In genomic region chrX:113338143-113338542, GRCm38 (mm10) we compare ENCODE assay signal across 23 mouse cellular contexts. TPM values are rescaled to one million over a fixed set of nuclear protein-coding genes. Genes with fewer than 3 reads are reported as not detected.
DNase-seq lines count a peak whose midpoint lies in the region; ATAC-seq and TF ChIP-seq lines count a peak whose summit lies in the region.
"Had no signal": no experiment of that assay in that cellular context is flagged by ENCODE, and none has a peak within 500 bp of the region (broad histone marks: within the 10 kb centered on the region; RNA-seq: fewer than 3 reads in every experiment).

No protein-coding gene starts in this region.

- H3K9me3 ChIP-seq in midbrain, embryonic 14.5 days (ENCODE audit: control insufficient read depth, low read length) = no peaks in the 10 kb centered on the region
- no peaks in the 10 kb centered on the region for H3K9me3 ChIP-seq in midbrain, embryonic 11.5 days (ENCODE audit: control insufficient read depth, low read length)
- H3K9me3 ChIP-seq: embryonic facial prominence, embryonic 10.5 days; embryonic facial prominence, embryonic 13.5 days; forebrain, embryonic 13.5 days; hindbrain, embryonic 12.5 days; hindbrain, embryonic 15.5 days had no signal

- no peak for TF ChIP-seq POLR2A in brain, embryonic 14.5 days (IDR thresholded peaks at IDR 0.05; ENCODE audit: borderline replicate concordance, extremely low read depth, insufficient read depth, insufficient read length, poor library complexity, severe bottlenecking)

- 74% methylated on average over 3 of the region's 3 CpGs for WGBS in midbrain, embryonic 14.5 days
- 78% methylated on average over 3 of the region's 3 CpGs for WGBS in midbrain, embryonic 11.5 days

- no peaks in the 10 kb centered on the region for H3K36me3 ChIP-seq in midbrain, embryonic 14.5 days (ENCODE audit: control insufficient read depth, insufficient read depth, low read length)
- no peaks in the 10 kb centered on the region for H3K36me3 ChIP-seq in midbrain, embryonic 11.5 days (ENCODE audit: control insufficient read depth, insufficient read depth, low read length)
- H3K36me3 ChIP-seq: embryonic facial prominence, embryonic 10.5 days; embryonic facial prominence, embryonic 13.5 days; hindbrain, embryonic 12.5 days; hindbrain, embryonic 15.5 days had no signal

- no peak overlapping the region for H3K4me2 ChIP-seq in midbrain, embryonic 14.5 days (ENCODE audit: low read length)
- H3K4me2 ChIP-seq in midbrain, embryonic 11.5 days = no peak overlapping the region
- H3K4me2 ChIP-seq: embryonic facial prominence, embryonic 13.5 days; forebrain, embryonic 13.5 days; heart, embryonic 11.5 days; hindbrain, embryonic 12.5 days; hindbrain, embryonic 15.5 days had no signal

- no peaks in the 10 kb centered on the region for H3K27me3 ChIP-seq in midbrain, embryonic 14.5 days (ENCODE audit: control insufficient read depth, insufficient read depth, low read length)
- H3K27me3 ChIP-seq in midbrain, embryonic 11.5 days (ENCODE audit: control insufficient read depth, insufficient read depth, low read length) = no peaks in the 10 kb centered on the region
- H3K27me3 ChIP-seq: embryonic facial prominence, embryonic 13.5 days; forebrain, embryonic 13.5 days; hindbrain, embryonic 12.5 days; hindbrain, embryonic 15.5 days had no signal

- H3K27ac ChIP-seq in midbrain, embryonic 14.5 days (replicated peaks; ENCODE audit: low read depth, low read length) = no peak overlapping the region
- H3K27ac ChIP-seq in midbrain, embryonic 11.5 days (ENCODE audit: low read depth, low read length) = no peak overlapping the region
- H3K27ac ChIP-seq: embryonic facial prominence, embryonic 10.5 days; embryonic facial prominence, embryonic 13.5 days; forebrain, embryonic 13.5 days; gastrocnemius, adult 2 months; hindbrain, embryonic 12.5 days; hindbrain, embryonic 15.5 days had no signal

- H3K9ac ChIP-seq in midbrain, embryonic 14.5 days (replicated peaks; ENCODE audit: low read length) = no peak overlapping the region
- H3K9ac ChIP-seq in midbrain, embryonic 11.5 days (ENCODE audit: low read length) = no peak overlapping the region
- H3K9ac ChIP-seq: embryonic facial prominence, embryonic 13.5 days; forebrain, embryonic 13.5 days; hindbrain, embryonic 12.5 days; hindbrain, embryonic 15.5 days had no signal

- no peak for TF ChIP-seq CTCF in brain, embryonic 14.5 days (IDR thresholded peaks at IDR 0.05; ENCODE audit: borderline replicate concordance, extremely low read depth, insufficient read depth, insufficient read length)

- no peak overlapping the region for H3K4me3 ChIP-seq in midbrain, embryonic 14.5 days (replicated peaks; ENCODE audit: low read depth, low read length)
- H3K4me3 ChIP-seq in midbrain, embryonic 11.5 days (ENCODE audit: low read depth, low read length) = no peak overlapping the region
- H3K4me3 ChIP-seq: embryonic facial prominence, embryonic 10.5 days; embryonic facial prominence, embryonic 13.5 days; erythroblast, embryonic 14.5 days; forebrain, embryonic 13.5 days; gastrocnemius, adult 2 months; hindbrain, embryonic 12.5 days; hindbrain, embryonic 15.5 days had no signal

- DNase-seq in embryo, embryonic 10.5 days (ENCODE audit: low spot score) = peak; percentile 2
- DNase-seq in embryo, embryonic 10 days (ENCODE audit: low spot score) = no peak
- DNase-seq in midbrain, embryonic 14.5 days = peak; percentile 0
- DNase-seq in midbrain, embryonic 11.5 days (ENCODE audit: low spot score, missing footprints) = no peak
- DNase-seq in brain, embryonic 14.5 days (ENCODE audit: low read depth) = peak; percentile 0
- no peak for DNase-seq in frontal cortex, postnatal 25 days (ENCODE audit: low spot score in 2 of 2)
- DNase-seq: adrenal gland, adult 8-10 months; adrenal gland, postnatal 25 days; cerebellum, adult 18-20 months; cerebellum, adult 9-10 months; cerebellum, postnatal 14 days; gastrocnemius, adult 2 months; gastrocnemius, postnatal 14 days; heart, adult 11 months had no signal

- ATAC-seq in midbrain, embryonic 14.5 days (ENCODE audit: low FRiP score, low TSS enrichment) = no peak
- no peak for ATAC-seq in midbrain, embryonic 11.5 days (ENCODE audit: low FRiP score)
- ATAC-seq: activated CD4-positive, CD25-positive, alpha-beta regulatory T cell, adult 4 months; forebrain, embryonic 13.5 days; forebrain, embryonic 16.5 days had no signal

- H3K4me1 ChIP-seq in midbrain, embryonic 14.5 days (ENCODE audit: control insufficient read depth, insufficient read depth, low read length) = no peaks in the 10 kb centered on the region
- H3K4me1 ChIP-seq in midbrain, embryonic 11.5 days (ENCODE audit: control insufficient read depth, insufficient read depth, low read length) = no peaks in the 10 kb centered on the region
- H3K4me1 ChIP-seq: embryonic facial prominence, embryonic 10.5 days; embryonic facial prominence, embryonic 13.5 days; forebrain, embryonic 13.5 days; hindbrain, embryonic 12.5 days; hindbrain, embryonic 15.5 days had no signal

RNA-seq across cellular contexts. Expression of gene Dach2, which starts 40.8 kb away (rescaled TPM):
- polyA plus RNA-seq in midbrain, embryonic 14.5 days (2014; fragmentation: Nextera tagmentation; extraction: Ambion mirVana) = 9.0 and 10.9 TPM in 2 replicates
- polyA plus RNA-seq in midbrain, embryonic 11.5 days (2014; fragmentation: Nextera tagmentation; extraction: Ambion mirVana) = 7.9 and 9.2 TPM in 2 replicates
- polyA plus RNA-seq in brain, embryonic 14.5 days (2012; rRNA removed) = 3.3 and 5.5 TPM in 2 replicates

Comparison
In these comparisons a context has a peak if more than half of its experiments do, and no peak if none do; other contexts are left out.
1. DNase-seq: peak in embryo, embryonic 10.5 days (single experiment), midbrain, embryonic 14.5 days (single experiment) and brain, embryonic 14.5 days (single experiment); none in embryo, embryonic 10 days (single experiment), midbrain, embryonic 11.5 days (single experiment) and frontal cortex, postnatal 25 days (0 of 2).